9 mouse cellular contexts compared by ENCODE assay signal in genomic region chr6:98113708-98114107, GRCm38 (mm10).
A peak's percentile ranks its signal among the peaks of the same experiment; 100 is the strongest.
DNase-seq lines count a peak whose midpoint lies in the region; ATAC-seq and TF ChIP-seq lines count a peak whose summit lies in the region.
"Had no signal": no experiment of that assay in that cellular context is flagged by ENCODE, and none has a peak within 500 bp of the region (broad histone marks: within the 10 kb centered on the region; RNA-seq: fewer than 3 reads in every experiment).

No protein-coding gene starts in this region.

- TF ChIP-seq POLR2A in spleen, adult 2 months (IDR thresholded peaks at IDR 0.05; ENCODE audit: low read depth, low read length): no peak

- WGBS in hindbrain, postnatal 0 days: 3% methylated on average over 7 of the region's 7 CpGs
- 12% methylated on average over 7 of the region's 7 CpGs for WGBS in lung, embryonic 15.5 days
- 23% methylated on average over 7 of the region's 7 CpGs for WGBS in spleen, adult 2 months

- TF ChIP-seq CTCF in hindbrain, postnatal 0 days (IDR thresholded peaks at IDR 0.05; ENCODE audit: low read depth): no peak
- TF ChIP-seq CTCF in spleen, adult 2 months (IDR thresholded peaks at IDR 0.05; ENCODE audit: extremely low read depth, insufficient read depth, insufficient read length, insufficient replicate concordance): no peak

- H3K4me1 ChIP-seq in hindbrain, postnatal 0 days (ENCODE audit: insufficient read depth, low read length): peaks cover 3% of the 10 kb centered on the region; the same call in 1 of the 2 replicates
- peaks cover 9% of the 10 kb centered on the region; the same call in 1 of the 2 replicates for H3K4me1 ChIP-seq in lung, embryonic 15.5 days
- H3K4me1 ChIP-seq in spleen, adult 2 months (ENCODE audit: control insufficient read depth, insufficient read depth, insufficient read length): no peaks in the 10 kb centered on the region

- H3K27ac ChIP-seq in hindbrain, postnatal 0 days: no peak overlapping the region
- no peak overlapping the region for H3K27ac ChIP-seq in lung, embryonic 15.5 days
- H3K27ac ChIP-seq in spleen, adult 2 months (ENCODE audit: insufficient read depth, low read length): no peak overlapping the region
- H3K27ac ChIP-seq: limb, embryonic 15.5 days had no signal

- no peaks in the 10 kb centered on the region for H3K9me3 ChIP-seq in hindbrain, postnatal 0 days (ENCODE audit: low read length)
- H3K9me3 ChIP-seq in lung, embryonic 15.5 days: no peaks in the 10 kb centered on the region
- H3K9me3 ChIP-seq: limb, embryonic 15.5 days had no signal

- no peak overlapping the region for H3K4me3 ChIP-seq in hindbrain, postnatal 0 days (ENCODE audit: low read length)
- H3K4me3 ChIP-seq in lung, embryonic 15.5 days: 0 out of 2 replicates have a peak overlapping the region, but pooled peaks have one; percentile 4
- no peak overlapping the region for H3K4me3 ChIP-seq in spleen, adult 2 months (ENCODE audit: extremely low read depth, insufficient read depth, insufficient read length)
- H3K4me3 ChIP-seq: limb, embryonic 15.5 days had no signal

- H3K9ac ChIP-seq in hindbrain, postnatal 0 days (replicated peaks; ENCODE audit: low read length): no peak overlapping the region
- H3K9ac ChIP-seq in lung, embryonic 15.5 days: no peak overlapping the region
- H3K9ac ChIP-seq: limb, embryonic 15.5 days had no signal

- DNase-seq in B cell, adult 2 months: peak; percentile 42 to 52
- DNase-seq in hindbrain, postnatal 0 days (ENCODE audit: low spot score): peak; percentile 19
- DNase-seq in spleen, adult 2 months (ENCODE audit: low read depth in 1 of 2, low spot score in 2 of 2): peak; percentile 26 to 59
- DNase-seq in layer of hippocampus, adult 11-12 months (ENCODE audit: low spot score): no peak
- DNase-seq in adrenal gland, adult 2 months: no peak
- DNase-seq in c-Kit-positive CD71-positive TER-119-positive erythroid progenitor cells, embryonic 14.5 days (ENCODE audit: low spot score): no peak

- peak; percentile 89 for ATAC-seq in common myeloid progenitor, adult 5-6 weeks (replicated peaks; ENCODE audit: low read depth, poor library complexity, severe bottlenecking)
- no peak for ATAC-seq in hindbrain, postnatal 0 days
- ATAC-seq in lung, embryonic 15.5 days (ENCODE audit: borderline replicate concordance, extremely low read depth, low FRiP score, low TSS enrichment): no peak

- H3K27me3 ChIP-seq in hindbrain, postnatal 0 days (ENCODE audit: insufficient read depth, low read length): 0 out of 2 replicates have a peak, but pooled peaks cover 4% of the 10 kb centered on the region
- no peaks in the 10 kb centered on the region for H3K27me3 ChIP-seq in lung, embryonic 15.5 days
- H3K27me3 ChIP-seq in spleen, adult 2 months (ENCODE audit: control insufficient read depth, insufficient read depth, low read length): no peaks in the 10 kb centered on the region

- H3K4me2 ChIP-seq in hindbrain, postnatal 0 days (ENCODE audit: low read depth, low read length): 0 out of 2 replicates have a peak overlapping the region, but pooled peaks have one; percentile 19
- H3K4me2 ChIP-seq in lung, embryonic 15.5 days: peak overlapping the region; percentile 30; the same call in 1 of the 2 replicates
- H3K4me2 ChIP-seq: limb, embryonic 15.5 days had no signal

- H3K36me3 ChIP-seq in hindbrain, postnatal 0 days (ENCODE audit: insufficient read depth, low read length): no peaks in the 10 kb centered on the region
- no peaks in the 10 kb centered on the region for H3K36me3 ChIP-seq in lung, embryonic 15.5 days
- no peaks in the 10 kb centered on the region for H3K36me3 ChIP-seq in spleen, adult 2 months (ENCODE audit: control insufficient read depth, insufficient read depth, low read length)
- H3K36me3 ChIP-seq: limb, embryonic 15.5 days had no signal

Comparison
In these comparisons a context has a peak if more than half of its experiments do, and no peak if none do; other contexts are left out.
1. DNase-seq: peak in B cell, adult 2 months (2 of 2), hindbrain, postnatal 0 days (single experiment) and spleen, adult 2 months (2 of 2); none in layer of hippocampus, adult 11-12 months (single experiment), adrenal gland, adult 2 months (single experiment) and c-Kit-positive CD71-positive TER-119-positive erythroid progenitor cells, embryonic 14.5 days (single experiment).